Mouse (Mus musculus) MEL (cell line): Measurements from ENCODE around the gene Arhgef3. TPM values are rescaled to one million over a fixed set of nuclear protein-coding genes. Genes with fewer than 3 reads are reported as not detected.

Source experiments
- DNase-seq: peaks from one replicate; pipeline ENCODE4 v3.0.0; 2011; ENCODE audit warnings: low read depth, low spot score
- H3K27ac ChIP-seq: 2 replicates; pipeline ENCODE4 v1.5.1; 2012; ENCODE audit warnings: low read depth, mild to moderate bottlenecking, control low read depth, low read length, moderate library complexity; ENCODE audit not compliant: control insufficient read depth
- H3K27me3 ChIP-seq, 2 experiments: fragments of 150-350 bp in 1 of 2; sonication (generic) in 1 of 2; 2 replicates each; pipeline ENCODE4 v1.6.1; 2012; ENCODE audit warnings: low read length in 2 of 2, mild to moderate bottlenecking in 2 of 2, improper control_type of control experiment in 1 of 2, moderate library complexity in 1 of 2; ENCODE audit not compliant: insufficient read depth in 2 of 2, control insufficient read depth in 1 of 2
- H3K36me3 ChIP-seq, 2 experiments: 2 replicates each; pipeline ENCODE4 v1.6.1; 2012 to 2014; ENCODE audit warnings: low read length in 2 of 2, improper control_type of control experiment in 1 of 2, inconsistent platforms in 1 of 2, mild to moderate bottlenecking in 1 of 2; ENCODE audit not compliant: insufficient read depth in 2 of 2, control insufficient read depth in 1 of 2
- H3K4me1 ChIP-seq, 2 experiments: fragments of 150-350 bp in 1 of 2; sonication (generic) in 1 of 2; 2 replicates each; pipeline ENCODE4 v1.6.1; 2012; ENCODE audit warnings: low read length in 2 of 2, improper control_type of control experiment in 1 of 2, mild to moderate bottlenecking in 1 of 2; ENCODE audit not compliant: insufficient read depth in 2 of 2, control insufficient read depth in 1 of 2
- H3K4me3 ChIP-seq, 2 experiments: fragments of 150-350 bp in 1 of 2; sonication (generic) in 1 of 2; 2 replicates each; pipeline ENCODE4 v1.5.1; 2012; ENCODE audit warnings: low read depth in 2 of 2, low read length in 2 of 2, mild to moderate bottlenecking in 2 of 2, moderate library complexity in 2 of 2, control low read depth in 1 of 2, improper control_type of control experiment in 1 of 2; ENCODE audit not compliant: control insufficient read depth in 1 of 2, insufficient read depth in 1 of 2
- H3K79me2 ChIP-seq: 2 replicates; pipeline ENCODE4 v1.6.1; 2012; ENCODE audit warnings: mild to moderate bottlenecking, low read length, moderate library complexity; ENCODE audit not compliant: control insufficient read depth, poor library complexity, insufficient read depth
- H3K9ac ChIP-seq: 2 replicates; pipeline ENCODE4 v1.6.1; 2012; ENCODE audit warnings: low read depth, mild to moderate bottlenecking, control low read depth, low read length, moderate library complexity; ENCODE audit not compliant: control insufficient read depth, poor library complexity, severe bottlenecking
- H3K9me3 ChIP-seq: fragments of 150-350 bp; sonication (generic); replicated peaks from 2 replicates; pipeline ENCODE4 v1.6.1; 2012; ENCODE audit warnings: mild to moderate bottlenecking, low read length, improper control_type of control experiment, moderate library complexity; ENCODE audit not compliant: insufficient read depth
- BHLHE40 ChIP-seq: IDR thresholded peaks from 2 replicates; pipeline ENCODE4 v1.6.1; 2012; ENCODE audit warnings: low read depth, mild to moderate bottlenecking, inconsistent platforms, low read length, improper control_type of control experiment, borderline replicate concordance
- CHD1 ChIP-seq: IDR thresholded peaks from 2 replicates; pipeline ENCODE4 v1.6.1; 2012; ENCODE audit warnings: low read depth, mild to moderate bottlenecking, inconsistent platforms, low read length, improper control_type of control experiment
- CHD2 ChIP-seq: IDR thresholded peaks from 2 replicates; pipeline ENCODE4 v1.6.1; 2011; ENCODE audit warnings: low read length, improper control_type of control experiment
- CTCF ChIP-seq, 3 experiments: IDR thresholded peaks in 2 of 3; conservative IDR thresholded peaks in 1 of 3; 2 replicates each; pipeline ENCODE4 v1.5.1; 2011 to 2012; ENCODE audit warnings: low read length in 3 of 3, low read depth in 2 of 3, mild to moderate bottlenecking in 2 of 3, improper control_type of control experiment in 1 of 3, inconsistent platforms in 1 of 3, mixed read lengths in 1 of 3, moderate library complexity in 1 of 3; ENCODE audit not compliant: control insufficient read depth in 1 of 3, insufficient read depth in 1 of 3, poor library complexity in 1 of 3, severe bottlenecking in 1 of 3
- E2F4 ChIP-seq: IDR thresholded peaks from 2 replicates; pipeline ENCODE4 v1.6.1; 2011; ENCODE audit warnings: low read depth, low read length, improper control_type of control experiment, borderline replicate concordance
- ELF1 ChIP-seq: IDR thresholded peaks from 2 replicates; pipeline ENCODE4 v1.6.1; 2014; ENCODE audit warnings: low read depth, mild to moderate bottlenecking, inconsistent platforms, low read length, improper control_type of control experiment, moderate library complexity
- EP300 ChIP-seq, 2 experiments: IDR thresholded peaks; 2 replicates each; pipeline ENCODE4 v1.6.1; 2011; ENCODE audit warnings: improper control_type of control experiment in 2 of 2, low read length in 2 of 2, low read depth in 1 of 2, mild to moderate bottlenecking in 1 of 2
- ETS1 ChIP-seq: IDR thresholded peaks from 2 replicates; pipeline ENCODE4 v1.6.1; 2012; ENCODE audit warnings: low read depth, mild to moderate bottlenecking, inconsistent platforms, low read length, improper control_type of control experiment, moderate library complexity
- GABPA ChIP-seq: IDR thresholded peaks from 2 replicates; pipeline ENCODE4 v1.6.1; 2012; ENCODE audit warnings: low read depth, mild to moderate bottlenecking, inconsistent platforms, low read length, improper control_type of control experiment, moderate library complexity
- GATA1 ChIP-seq: IDR thresholded peaks from 2 replicates; pipeline ENCODE4 v1.6.1; 2011; ENCODE audit warnings: low read depth, low read length, improper control_type of control experiment
- HCFC1 ChIP-seq: IDR thresholded peaks from 2 replicates; pipeline ENCODE4 v1.6.1; 2012; ENCODE audit warnings: low read depth, mild to moderate bottlenecking, inconsistent platforms, low read length, improper control_type of control experiment, moderate library complexity
- JUND ChIP-seq: IDR thresholded peaks from 2 replicates; pipeline ENCODE4 v1.6.1; 2011; ENCODE audit warnings: low read depth, mild to moderate bottlenecking, improper control_type of control experiment, low read length
- KAT2A ChIP-seq: conservative IDR thresholded peaks from 2 replicates; pipeline ENCODE4 v1.6.1; 2012; ENCODE audit warnings: low read depth, low read length, improper control_type of control experiment, inconsistent platforms
- MAFK ChIP-seq: IDR thresholded peaks from 2 replicates; pipeline ENCODE4 v1.6.1; 2011; ENCODE audit warnings: low read depth, mild to moderate bottlenecking, low read length, improper control_type of control experiment, borderline replicate concordance
- MAZ ChIP-seq: IDR thresholded peaks from 2 replicates; pipeline ENCODE4 v1.6.1; 2012; ENCODE audit warnings: low read depth, mild to moderate bottlenecking, inconsistent platforms, low read length, improper control_type of control experiment
- MEF2A ChIP-seq: IDR thresholded peaks from 2 replicates; pipeline ENCODE4 v1.6.1; 2014; ENCODE audit warnings: low read depth, mild to moderate bottlenecking, inconsistent platforms, low read length, improper control_type of control experiment; ENCODE audit not compliant: poor library complexity, insufficient replicate concordance, severe bottlenecking; ENCODE audit errors: extremely low read depth
- MXI1 ChIP-seq: IDR thresholded peaks from 2 replicates; pipeline ENCODE4 v1.6.1; 2011; ENCODE audit warnings: mild to moderate bottlenecking, low read depth, low read length, improper control_type of control experiment
- MYB ChIP-seq: IDR thresholded peaks from 2 replicates; pipeline ENCODE4 v1.6.1; 2011; ENCODE audit warnings: mild to moderate bottlenecking, low read depth, low read length, improper control_type of control experiment
- MYC ChIP-seq: IDR thresholded peaks from 2 replicates; pipeline ENCODE4 v1.6.1; 2011; ENCODE audit warnings: low read depth, mild to moderate bottlenecking, low read length, improper control_type of control experiment, moderate library complexity
- NELFE ChIP-seq: IDR thresholded peaks from 2 replicates; pipeline ENCODE4 v1.6.1; 2011; ENCODE audit warnings: low read depth, low read length, improper control_type of control experiment
- NRF1 ChIP-seq: IDR thresholded peaks from 2 replicates; pipeline ENCODE4 v1.6.1; 2014; ENCODE audit warnings: low read depth, mild to moderate bottlenecking, inconsistent platforms, low read length, improper control_type of control experiment, moderate library complexity; ENCODE audit not compliant: poor library complexity, insufficient read depth, severe bottlenecking
- POLR2A ChIP-seq, 2 experiments: IDR thresholded peaks; 2 replicates each; pipeline ENCODE4 v1.6.1; 2011 to 2012; ENCODE audit warnings: low read length in 2 of 2, mild to moderate bottlenecking in 2 of 2, control low read depth in 1 of 2, improper control_type of control experiment in 1 of 2, low read depth in 1 of 2, moderate library complexity in 1 of 2; ENCODE audit not compliant: control insufficient read depth in 1 of 2, insufficient read depth in 1 of 2, poor library complexity in 1 of 2
- POLR2AphosphoS2 ChIP-seq: IDR thresholded peaks from 2 replicates; pipeline ENCODE4 v1.6.1; 2011; ENCODE audit warnings: low read length, improper control_type of control experiment
- POLR2AphosphoS5 ChIP-seq: IDR thresholded peaks from 2 replicates; pipeline ENCODE4 v1.6.1; 2012; ENCODE audit warnings: low read depth, borderline replicate concordance, mild to moderate bottlenecking, inconsistent platforms, low read length, moderate library complexity, mixed read lengths
- RAD21 ChIP-seq: IDR thresholded peaks from 2 replicates; pipeline ENCODE4 v1.6.1; 2011; ENCODE audit warnings: mild to moderate bottlenecking, low read depth, low read length, improper control_type of control experiment
- RCOR1 ChIP-seq: IDR thresholded peaks from 2 replicates; pipeline ENCODE4 v1.6.1; 2012; ENCODE audit warnings: low read depth, mild to moderate bottlenecking, inconsistent platforms, low read length, improper control_type of control experiment
- SIN3A ChIP-seq: IDR thresholded peaks from 2 replicates; pipeline ENCODE4 v1.6.1; 2012; ENCODE audit warnings: low read length, improper control_type of control experiment, inconsistent platforms
- SMC3 ChIP-seq: IDR thresholded peaks from 2 replicates; pipeline ENCODE4 v1.6.1; 2011; ENCODE audit warnings: low read depth, low read length, improper control_type of control experiment
- TAL1 ChIP-seq: IDR thresholded peaks from 2 replicates; pipeline ENCODE4 v1.6.1; 2012; ENCODE audit warnings: mild to moderate bottlenecking, inconsistent platforms, low read length, moderate library complexity, mixed read lengths
- UBTF ChIP-seq: IDR thresholded peaks from 2 replicates; pipeline ENCODE4 v1.6.1; 2012; ENCODE audit warnings: low read depth, mild to moderate bottlenecking, inconsistent platforms, low read length, improper control_type of control experiment, moderate library complexity, borderline replicate concordance; ENCODE audit not compliant: insufficient read depth
- USF1 ChIP-seq: IDR thresholded peaks from 2 replicates; pipeline ENCODE4 v1.6.1; 2014; ENCODE audit warnings: low read depth, mild to moderate bottlenecking, inconsistent platforms, low read length, improper control_type of control experiment, moderate library complexity
- USF2 ChIP-seq, 2 experiments: IDR thresholded peaks; 2 replicates each; pipeline ENCODE4 v1.6.1; 2011 to 2012; ENCODE audit warnings: improper control_type of control experiment in 2 of 2, low read length in 2 of 2, borderline replicate concordance in 1 of 2, inconsistent platforms in 1 of 2, low read depth in 1 of 2, mild to moderate bottlenecking in 1 of 2; ENCODE audit not compliant: insufficient read depth in 1 of 2
- ZC3H11A ChIP-seq: IDR thresholded peaks from 2 replicates; pipeline ENCODE4 v1.6.1; 2012; ENCODE audit warnings: low read depth, mild to moderate bottlenecking, inconsistent platforms, low read length, improper control_type of control experiment
- ZKSCAN1 ChIP-seq: IDR thresholded peaks from 2 replicates; pipeline ENCODE4 v1.6.1; 2012; ENCODE audit warnings: low read depth, mild to moderate bottlenecking, inconsistent platforms, low read length, improper control_type of control experiment, moderate library complexity
- ZMIZ1 ChIP-seq: IDR thresholded peaks from 2 replicates; pipeline ENCODE4 v1.6.1; 2012; ENCODE audit warnings: low read depth, mild to moderate bottlenecking, inconsistent platforms, low read length, improper control_type of control experiment, moderate library complexity
- ZNF384 ChIP-seq: IDR thresholded peaks from 2 replicates; pipeline ENCODE4 v1.6.1; 2012; ENCODE audit warnings: low read depth, mild to moderate bottlenecking, inconsistent platforms, low read length, improper control_type of control experiment
- polyA plus RNA-seq, 2 experiments: library from polyadenylated mRNA; stranded (reverse) in 1 of 2; unstranded in 1 of 2; fragments of >175 nt in 1 of 2; fragments of >200 nt in 1 of 2; gene quantifications; 2 replicates each; pipeline versions ENCODE4 v1.2.1 to v1.2.4; 2012; ENCODE audit warnings: low replicate concordance in 2 of 2, low read depth in 1 of 2; ENCODE audit not compliant: insufficient read length in 2 of 2, insufficient read depth in 1 of 2, missing spikeins in 1 of 2
- total RNA-seq: library from RNA; depleted of rRNA; stranded (reverse); fragments of 300-350 nt; gene quantifications from 2 replicates; pipeline ENCODE4 v1.2.3, GENCODE M21; 2012

The Arhgef3 gene
- total and polyA plus RNA-seq, 3 experiments: 2.1 to 2.7 TPM; not detected in 1

DNA sequence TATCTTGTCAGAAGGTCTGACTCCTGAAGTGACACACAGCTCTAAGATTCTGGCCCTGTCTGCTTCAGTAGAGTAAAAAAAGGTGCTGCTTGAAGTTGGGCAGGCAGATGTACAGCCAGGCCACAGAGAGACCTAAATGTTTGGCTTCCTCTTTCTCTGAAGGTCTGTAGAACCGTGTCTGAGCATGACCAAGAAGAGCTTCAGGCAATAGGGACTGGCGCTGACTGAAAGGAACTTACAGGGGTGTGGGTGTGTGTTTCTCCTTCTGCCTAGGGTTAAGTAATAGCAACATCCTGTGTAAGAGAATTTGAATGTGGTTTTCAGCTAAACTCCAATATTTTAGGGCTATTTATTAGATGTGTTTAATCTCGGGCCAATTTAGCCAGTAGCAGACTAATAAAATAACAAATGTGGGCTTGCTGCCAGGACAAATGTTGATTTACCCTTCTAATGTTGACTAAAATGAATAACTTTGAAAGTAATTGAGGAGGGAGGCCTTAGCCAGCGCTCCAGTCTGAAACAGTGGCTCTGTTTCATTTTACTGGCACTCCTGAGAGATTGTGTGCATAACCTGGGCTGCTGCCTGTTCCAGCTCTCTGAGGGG, 236.9 kb downstream of the Arhgef3 start:
- Histone ChIP-seq H3K4me1 (peaks cover 9 to 33% of the 10 kb centered on the region in 2 experiments), H3K36me3 (peaks cover 0 to 24% of the 10 kb centered on the region in 2 experiments; a peak in 2 of 4 replicates), H3K4me3 (peak overlapping the region in 1 of 2 experiments; percentile 15; a peak in 2 of 4 replicates), H3K9me3 (no peaks in the 10 kb centered on the region), H3K27me3 (no peaks in the 10 kb centered on the region), H3K9ac (peak overlapping the region; percentile 54), H3K27ac (peak overlapping the region; percentile 93), H3K79me2 (no peaks in the 10 kb centered on the region)
- peak; percentile 89 for DNase-seq
- no peak for TF ChIP-seq CHD1
- TF ChIP-seq EP300 (IDR thresholded peaks at IDR 0.05; ENCODE audit: low read depth in 1 of 2, low read length in 2 of 2): peak in 1 of 2 experiments; percentile 7; a peak in 1 of 4 replicates
- TF ChIP-seq BHLHE40: no peak
- no peak for TF ChIP-seq MYC
- no peak for TF ChIP-seq SIN3A
- TF ChIP-seq CHD2: no peak
- no peak for TF ChIP-seq MAFK
- TF ChIP-seq NRF1: peak; percentile 56; the same call in 1 of the 2 replicates
- TF ChIP-seq SMC3: no peak
- no peak for TF ChIP-seq GATA1
- no peak for TF ChIP-seq KAT2A
- TF ChIP-seq MEF2A: no peak
- 0 out of 2 replicates have a peak, but pooled peaks have one; percentile 30 for TF ChIP-seq ZMIZ1
- 0 out of 2 replicates have a peak, but pooled peaks have one; percentile 20 for TF ChIP-seq ETS1
- no peak for TF ChIP-seq GABPA
- no peak for TF ChIP-seq MYB
- TF ChIP-seq USF2 (IDR thresholded peaks at IDR 0.05; ENCODE audit: borderline replicate concordance in 1 of 2, insufficient read depth in 1 of 2, low read depth in 1 of 2, low read length in 2 of 2): no peak
- no peak for TF ChIP-seq CTCF (IDR thresholded peaks at IDR 0.05 in 2 of 3, conservative IDR thresholded peaks at IDR 0.05 in 1 of 3; ENCODE audit: control insufficient read depth in 1 of 3, insufficient read depth in 1 of 3, low read depth in 2 of 3, low read length in 3 of 3, poor library complexity in 1 of 3, severe bottlenecking in 1 of 3)
- peak; percentile 35; the same call in 1 of the 2 replicates for TF ChIP-seq NELFE
- no peak for TF ChIP-seq MAZ
- TF ChIP-seq POLR2A (IDR thresholded peaks at IDR 0.05; ENCODE audit: control insufficient read depth in 1 of 2, insufficient read depth in 1 of 2, low read depth in 1 of 2, low read length in 2 of 2, poor library complexity in 1 of 2): peak in 1 of 2 experiments; percentile 51; a peak in 1 of 4 replicates
- TF ChIP-seq HCFC1: 0 out of 2 replicates have a peak, but pooled peaks have one; percentile 33
- TF ChIP-seq ELF1: no peak
- no peak for TF ChIP-seq TAL1
- peak; percentile 30; the same call in 1 of the 2 replicates for TF ChIP-seq ZNF384
- no peak for TF ChIP-seq RCOR1
- TF ChIP-seq POLR2AphosphoS5: no peak
- TF ChIP-seq E2F4: no peak
- TF ChIP-seq MXI1: no peak
- TF ChIP-seq USF1: no peak
- no peak for TF ChIP-seq RAD21
- no peak for TF ChIP-seq ZC3H11A
- TF ChIP-seq POLR2AphosphoS2: no peak
- TF ChIP-seq ZKSCAN1: no peak
- TF ChIP-seq JUND: no peak
- TF ChIP-seq UBTF: no peak
